Mouse (Mus musculus) adipocyte (in vitro differentiated cells): ENCODE data around the gene Srgap3.
"Not testable (repeated sequence)": the region's sequence is repeated elsewhere in the genome, so short reads cannot be mapped to it uniquely, and the experiment has no call there.

Source experiments
- DNase-seq: peaks from one replicate; pipeline ENCODE4 v3.0.0-alpha.2; 2016; ENCODE audit warnings: low spot score

Srgap3 gene

GRCm38 (mm10) chr6:112860290-112860689, 86.8 kb downstream of the Srgap3 start:
- not testable (repeated sequence) for DNase-seq

- DNase-seq: no peak
These were observed 90.0 kb downstream of the Srgap3 start for GRCm38 (mm10) chr6:112857057-112857456.

GRCm38 (mm10) chr6:112855183-112855582, 91.9 kb downstream of the Srgap3 start:
- DNase-seq: no peak

GRCm38 (mm10) chr6:112852261-112853235, 94.5 kb downstream of the Srgap3 start:
- no peak for DNase-seq

GRCm38 (mm10) chr6:112850745-112851144, 96.3 kb downstream of the Srgap3 start:
- DNase-seq: no peak

GRCm38 (mm10) chr6:112848629-112849180, 98.4 kb downstream of the Srgap3 start:
- no peak for DNase-seq

GRCm38 (mm10) chr6:112846863-112847262, 100.2 kb downstream of the Srgap3 start:
- no peak for DNase-seq

- peak; percentile 78 for DNase-seq
These were observed 104.6 kb downstream of the Srgap3 start for GRCm38 (mm10) chr6:112842426-112842825.

- DNase-seq: no peak
These were observed 106.7 kb downstream of the Srgap3 start for GRCm38 (mm10) chr6:112840400-112840799.

- peak; percentile 44 for DNase-seq
These were observed 107.7 kb downstream of the Srgap3 start for GRCm38 (mm10) chr6:112839391-112839790.

GRCm38 (mm10) chr6:112838879-112839278, 108.2 kb downstream of the Srgap3 start:
- no peak for DNase-seq

GRCm38 (mm10) chr6:112836712-112837111, 110.4 kb downstream of the Srgap3 start:
- no peak for DNase-seq

GRCm38 (mm10) chr6:112835413-112835812, 111.7 kb downstream of the Srgap3 start:
- no peak for DNase-seq

- DNase-seq: no peak
These were observed 112.6 kb downstream of the Srgap3 start for GRCm38 (mm10) chr6:112834430-112834829.

GRCm38 (mm10) chr6:112833763-112834162, 113.3 kb downstream of the Srgap3 start:
- DNase-seq: no peak

GRCm38 (mm10) chr6:112829196-112829595, 117.9 kb downstream of the Srgap3 start:
- no peak for DNase-seq

GRCm38 (mm10) chr6:112828420-112828819, 118.6 kb downstream of the Srgap3 start:
- DNase-seq: no peak

- DNase-seq: no peak
These were observed 121.4 kb downstream of the Srgap3 start for GRCm38 (mm10) chr6:112825657-112826056.

GRCm38 (mm10) chr6:112823096-112823495, 124.0 kb downstream of the Srgap3 start:
- DNase-seq: no peak

- DNase-seq: no peak
These were observed 126.6 kb downstream of the Srgap3 start for GRCm38 (mm10) chr6:112820298-112820992.

- DNase-seq: no peak
These were observed 128.6 kb downstream of the Srgap3 start for GRCm38 (mm10) chr6:112818403-112818901.

GRCm38 (mm10) chr6:112815604-112816003, 131.5 kb downstream of the Srgap3 start:
- DNase-seq: no peak
